Mouse (Mus musculus) neutrophil, adult 83 days (primary cell): ENCODE results near the gene Timm23. TPM values are rescaled to one million over a fixed set of nuclear protein-coding genes. Genes with fewer than 3 reads are reported as not detected.

ENCODE experiments used
- total RNA-seq, 2 experiments: library from RNA; stranded (reverse); gene quantifications; one replicate each; pipeline ENCODE4 v1.2.4; 2023

Timm23 gene
- 10 to 100 TPM; 36.5 to 61.3 TPM for total RNA-seq

DNA sequence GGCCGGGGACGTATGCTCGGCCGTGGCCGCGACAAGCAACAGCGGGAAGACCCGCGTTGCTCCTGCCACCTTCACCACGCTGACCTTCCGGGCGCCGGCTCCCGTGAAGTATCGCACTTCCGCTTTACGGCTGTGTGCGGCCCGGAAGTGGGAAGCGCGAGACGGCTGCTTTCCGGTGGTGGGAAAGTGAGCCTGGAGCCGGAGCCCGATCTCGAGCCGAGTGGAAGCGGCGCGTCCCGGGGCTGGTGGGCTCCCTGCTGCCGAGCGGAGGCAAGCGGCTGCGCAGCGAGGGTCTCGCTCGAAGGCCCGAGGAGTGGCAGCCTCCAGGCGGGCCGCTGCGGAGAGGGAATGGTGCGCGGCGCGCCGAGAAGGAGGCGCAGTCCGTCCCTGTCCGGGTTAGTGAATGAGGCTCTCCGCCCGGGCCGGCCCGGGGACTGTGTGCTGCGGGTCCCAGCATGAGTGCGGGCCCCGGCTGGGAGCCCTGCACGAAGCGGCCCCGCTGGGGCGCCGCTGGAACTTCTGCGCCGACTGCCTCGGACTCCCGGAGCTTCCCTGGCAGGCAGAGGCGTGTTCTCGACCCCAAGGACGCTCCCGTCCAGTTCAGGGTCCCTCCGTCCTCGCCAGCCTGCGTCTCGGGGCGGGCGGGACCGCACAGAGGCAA lies at the start of gene Timm23, which contains the start of gene Parg:
Gene Timm23 (minus strand): TSS at position 108 of the 661 bp plus-strand sequence.
Gene Parg (plus strand): TSS at position 159 of the 661 bp plus-strand sequence.

GRCm38 (mm10) chr14:32159690-32160246 lies 41.9 kb downstream of the Timm23 start, which contains the start of gene Ncoa4:
Ncoa4 (plus strand) TSS chr14:32159865.

GRCm38 (mm10) chr14:32141723-32142122 lies 60.0 kb downstream of the Timm23 start, which contains the start of gene Msmb:
Msmb (plus strand) TSS chr14:32142023.

Other genes starting within 250 kb of the Timm23 start
- not detected for gene Galnt15, start 172.9 kb downstream of the Timm23 start, total RNA-seq
- gene Oxnad1, start 116.5 kb downstream of the Timm23 start, total RNA-seq, result 1 to 10 TPM; 5.5 to 8.8 TPM
- 10 to 100 TPM; 68.3 to 74.1 TPM for gene Dph3, start 116.2 kb downstream of the Timm23 start, total RNA-seq
- not detected for gene Msmb, start 59.9 kb downstream of the Timm23 start, total RNA-seq
- 100 to 1,000 TPM; 177 to 186 TPM for gene Ncoa4, start 42.0 kb downstream of the Timm23 start, total RNA-seq
- 10 to 100 TPM; 30.9 to 40.2 TPM for gene Parg, start 51 bp upstream of the Timm23 start, total RNA-seq
- gene Ogdhl, start 120.1 kb upstream of the Timm23 start, total RNA-seq, result not detected
- not detected for gene 1700024G13Rik, start 186.5 kb upstream of the Timm23 start, total RNA-seq